Mouse (Mus musculus) Patski (cell line): ENCODE data around the gene Gm49711. TPM values are rescaled to one million over a fixed set of nuclear protein-coding genes. Genes with fewer than 3 reads are reported as not detected.

Source experiments
- ATAC-seq: fragments of 100-300 bp; one replicate; pipeline ENCODE4 v1.8.0; 2021
- CTCF ChIA-PET: fragments of 350-600 bp; sonication (Branson Sonifier 250); formaldehyde crosslinking; loops from one replicate; lab custom pipeline; 2022; ENCODE audit warnings: inconsistent platforms; lab: Charles Lee
- POLR2A ChIA-PET: fragments of 350-600 bp; sonication (Branson Sonifier 250); formaldehyde crosslinking; loops from one replicate; lab custom pipeline; 2022; ENCODE audit warnings: antibody characterized with exemption, inconsistent platforms; lab: Charles Lee
- DNase-seq: peaks from one replicate; pipeline ENCODE4 v3.0.0-alpha.2; 2011; ENCODE audit warnings: low read depth, low spot score
- H3K27me3 ChIP-seq: fragments of 371-371 bp; one replicate; pipeline ENCODE4 v1.5.1; 2021
- CTCF ChIP-seq: fragments of 100-300 bp; IDR thresholded peaks from one replicate; pipeline ENCODE4 v1.5.1; 2021
- in situ Hi-C: fragments of 300-500 bp; cut with MboI; formaldehyde crosslinking; loops from 3 replicates; pipeline ENCODE4 v1.11.1; 2018; ENCODE audit warnings: low pct_unique_long_range_greater_than_20kb, mixed read lengths
- polyA plus RNA-seq: library from polyadenylated mRNA; unstranded; gene quantifications from one replicate; pipeline ENCODE4 v1.2.3, GENCODE M21; 2021

Gene Gm49711
- polyA plus RNA-seq, 1 experiment from 2014 or later: 0.06 TPM

DNA sequence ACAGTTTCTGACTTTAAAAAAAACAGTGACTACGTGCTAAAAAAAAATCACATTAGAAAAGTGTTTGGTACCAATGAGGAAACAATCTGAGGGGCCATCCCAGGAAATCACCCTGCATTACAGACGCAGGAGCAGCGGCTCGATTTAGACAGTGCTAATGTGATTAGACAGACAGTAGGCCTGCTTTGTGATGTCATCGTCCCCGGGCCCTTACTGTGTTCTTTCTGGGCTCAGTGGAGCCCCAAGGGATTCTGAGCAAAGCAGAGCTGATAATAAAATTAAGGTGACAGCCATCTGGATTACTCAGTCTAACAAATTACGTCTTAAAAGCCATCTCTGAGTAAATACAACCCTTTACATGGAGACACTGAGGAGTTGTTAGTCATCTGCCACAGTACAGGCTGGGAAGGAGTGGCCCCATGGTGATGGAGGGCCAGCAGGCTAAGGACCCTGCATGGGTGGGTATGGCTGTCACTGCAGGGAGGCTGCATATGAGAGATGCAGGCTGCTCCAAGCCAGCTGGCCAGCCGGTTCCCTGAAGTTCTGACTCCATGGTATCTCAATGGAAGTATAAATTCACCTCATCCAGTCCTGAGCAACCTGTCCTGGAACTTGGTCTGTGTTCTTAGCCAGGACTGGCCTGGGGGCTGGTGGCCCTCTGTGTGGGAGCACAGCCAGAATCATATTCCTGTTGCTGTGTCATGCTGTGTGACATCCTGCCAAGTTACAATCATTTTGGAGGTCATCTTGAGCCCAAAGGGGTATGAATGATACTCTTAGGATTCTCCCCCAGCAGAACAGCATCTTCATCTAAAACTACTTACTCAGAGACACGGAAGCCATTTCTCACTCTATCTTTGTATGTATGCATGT is 59.5 kb downstream of the Gm49711 start:
- POLR2A ChIA-PET: no interaction called here
- no peaks in the 10 kb centered on the region for H3K27me3 ChIP-seq
- TF ChIP-seq CTCF: no peak
- in situ Hi-C loops: no loop called here
- no peak for ATAC-seq
- CTCF ChIA-PET: no interaction called here
- DNase-seq: no peak

DNA sequence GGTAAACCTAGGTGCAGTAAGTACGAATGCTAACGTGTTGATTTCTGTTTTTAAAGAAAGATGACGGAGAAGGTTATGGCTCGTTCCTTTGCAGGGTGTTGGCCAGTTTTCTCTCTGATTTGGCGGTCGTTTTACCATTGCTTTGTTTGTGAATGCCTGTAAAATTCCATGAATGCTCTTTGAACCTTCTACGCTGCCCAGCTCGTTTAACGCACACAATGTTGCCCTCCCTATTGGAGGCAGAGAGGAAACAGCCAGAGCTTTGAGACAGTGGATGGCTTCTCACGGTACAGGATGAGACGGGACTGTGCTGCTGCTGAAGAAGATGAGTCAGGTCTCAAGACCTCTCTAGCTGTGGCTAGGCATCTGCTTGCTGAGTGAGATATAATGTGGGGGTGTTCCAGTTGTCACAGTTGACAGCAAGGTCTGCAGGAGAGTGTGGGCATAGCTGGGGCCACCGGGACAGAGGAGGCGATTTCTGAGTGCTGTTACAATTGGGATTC is 60.9 kb downstream of the Gm49711 start:
- in situ Hi-C loops: no loop called here
- DNase-seq (no peak), ATAC-seq (no peak)
- POLR2A ChIA-PET: interaction anchor here (0.9 kb wide), 1 partner anchor 10 kb away, joined by 5 read pairs; no protein-coding TSS in a partner anchor
- no peak for TF ChIP-seq CTCF
- CTCF ChIA-PET: no interaction called here
- H3K27me3 ChIP-seq: no peaks in the 10 kb centered on the region

DNA sequence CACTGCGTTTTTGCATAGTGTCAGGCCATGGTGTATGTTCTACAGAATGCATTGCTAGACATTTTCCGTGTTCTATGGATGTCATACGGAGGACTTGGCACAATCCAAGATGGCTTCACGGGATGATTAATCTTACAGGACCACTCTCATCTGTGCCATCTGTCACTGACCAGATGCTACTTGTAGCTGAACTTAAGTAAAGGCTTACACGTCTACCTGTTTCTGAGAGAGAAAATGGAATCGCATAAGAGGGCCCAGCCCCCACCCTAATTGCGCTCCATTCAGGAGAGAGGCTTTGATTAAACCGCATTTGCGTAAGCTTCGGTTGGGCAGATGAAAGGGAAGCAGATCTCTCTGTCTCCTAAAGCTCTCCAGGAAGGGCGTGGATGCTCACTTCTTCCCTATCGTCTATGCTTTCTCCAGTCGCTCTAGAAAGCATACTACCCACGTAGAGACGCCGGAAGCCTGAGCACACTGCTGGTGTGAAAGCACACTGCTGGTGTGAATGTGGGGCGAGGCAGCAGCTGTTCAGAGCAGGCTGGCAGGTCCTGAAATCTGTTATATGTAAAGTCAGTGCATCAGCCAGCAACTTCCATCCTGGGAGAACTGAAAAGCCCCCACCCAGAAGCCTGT is 62.9 kb downstream of the Gm49711 start:
- no peaks in the 10 kb centered on the region for H3K27me3 ChIP-seq
- POLR2A ChIA-PET: no interaction called here
- no peak for ATAC-seq
- in situ Hi-C loops: no loop called here
- CTCF ChIA-PET: no interaction called here
- no peak for TF ChIP-seq CTCF
- DNase-seq: no peak

DNA sequence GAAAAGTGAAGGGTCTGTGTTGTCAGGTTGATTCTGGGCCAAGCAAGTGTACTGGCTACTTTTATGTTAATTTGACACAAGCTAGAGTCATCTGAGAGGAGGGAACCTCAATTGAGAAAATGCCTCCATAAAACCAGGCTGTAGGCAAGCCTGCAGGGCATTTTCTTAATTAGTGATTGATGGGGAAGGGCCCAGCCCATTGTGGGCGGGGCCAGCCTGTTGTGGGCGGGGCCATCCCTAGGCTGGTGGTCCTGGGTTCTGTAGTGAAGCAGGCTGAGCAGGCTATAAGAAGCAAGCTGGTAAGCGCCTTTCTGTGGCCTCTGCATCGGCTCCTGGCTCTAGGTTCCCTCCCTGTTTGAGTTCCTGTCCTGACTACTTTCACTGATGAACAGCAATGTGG is 69.1 kb downstream of the Gm49711 start:
- in situ Hi-C loops: no loop called here
- H3K27me3 ChIP-seq: no peaks in the 10 kb centered on the region
- POLR2A ChIA-PET: no interaction called here
- ATAC-seq (no peak), DNase-seq (no peak)
- CTCF ChIA-PET: no interaction called here
- no peak for TF ChIP-seq CTCF

DNA sequence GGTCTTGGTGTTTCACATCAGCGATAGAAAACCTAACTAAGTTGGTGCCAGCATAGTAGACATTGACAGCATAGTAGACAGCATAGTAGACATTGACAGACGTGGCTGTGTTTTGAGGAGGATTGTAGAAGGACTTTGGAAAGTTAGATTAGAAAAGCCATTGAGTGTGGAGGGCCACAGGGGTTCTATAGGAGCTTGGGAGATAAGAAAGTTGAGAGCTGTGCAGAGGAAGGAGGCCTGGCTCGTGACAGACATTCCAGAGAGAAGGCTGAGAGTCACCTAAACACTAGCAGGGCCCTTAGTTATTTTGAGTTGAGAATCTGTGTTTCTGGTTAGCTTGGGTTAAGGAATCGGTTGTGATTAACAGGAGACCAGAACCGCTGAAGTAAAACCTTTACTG is 69.5 kb downstream of the Gm49711 start:
- no peak for TF ChIP-seq CTCF
- CTCF ChIA-PET: no interaction called here
- ATAC-seq: no peak
- in situ Hi-C loops: no loop called here
- H3K27me3 ChIP-seq: no peaks in the 10 kb centered on the region
- POLR2A ChIA-PET: no interaction called here
- DNase-seq: no peak

DNA sequence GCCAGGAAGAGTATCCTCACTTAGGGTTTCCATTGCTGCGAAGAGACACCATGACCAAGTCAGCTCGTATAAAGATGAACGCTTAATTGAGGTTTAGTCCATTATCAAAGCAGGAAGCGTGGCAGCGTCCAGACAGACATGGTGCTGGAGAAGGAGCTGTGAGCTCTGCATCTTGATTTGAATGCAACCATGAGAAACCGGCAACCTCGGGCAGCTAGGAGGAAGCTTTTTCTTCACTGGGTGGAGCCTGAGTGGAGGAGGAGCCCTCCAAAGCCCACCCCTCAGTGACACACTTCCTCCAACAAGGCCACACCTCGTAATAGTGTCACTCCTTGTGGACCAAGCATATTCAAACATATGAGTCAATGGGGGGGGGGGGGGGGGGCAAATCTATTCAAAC is 71.7 kb downstream of the Gm49711 start:
- in situ Hi-C loops: no loop called here
- DNase-seq (no peak), ATAC-seq (no peak)
- TF ChIP-seq CTCF: no peak
- no peaks in the 10 kb centered on the region for H3K27me3 ChIP-seq
- POLR2A ChIA-PET: interaction anchor here (0.8 kb wide), 1 partner anchor 11 kb away, joined by 5 read pairs; no protein-coding TSS in a partner anchor
- CTCF ChIA-PET: no interaction called here

DNA sequence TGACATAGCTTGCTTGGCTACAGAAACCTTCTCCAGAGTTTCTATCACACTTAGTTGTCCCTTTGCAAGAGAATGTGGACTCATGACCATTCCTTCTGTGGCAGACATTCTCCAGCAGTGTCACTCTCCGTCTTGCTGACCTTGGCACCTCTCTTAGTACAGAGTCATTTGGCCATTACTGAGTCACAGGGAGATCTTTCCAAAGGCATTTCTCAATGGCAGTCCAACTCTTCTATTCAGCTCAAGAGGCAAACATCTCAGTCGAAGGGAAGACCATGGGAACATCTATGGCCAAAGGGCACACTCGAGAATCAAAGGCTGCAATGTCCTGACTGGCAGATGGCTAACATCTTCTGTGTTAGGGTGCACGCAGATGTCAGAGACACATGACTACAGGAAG is 74.4 kb downstream of the Gm49711 start:
- in situ Hi-C loops: no loop called here

DNA sequence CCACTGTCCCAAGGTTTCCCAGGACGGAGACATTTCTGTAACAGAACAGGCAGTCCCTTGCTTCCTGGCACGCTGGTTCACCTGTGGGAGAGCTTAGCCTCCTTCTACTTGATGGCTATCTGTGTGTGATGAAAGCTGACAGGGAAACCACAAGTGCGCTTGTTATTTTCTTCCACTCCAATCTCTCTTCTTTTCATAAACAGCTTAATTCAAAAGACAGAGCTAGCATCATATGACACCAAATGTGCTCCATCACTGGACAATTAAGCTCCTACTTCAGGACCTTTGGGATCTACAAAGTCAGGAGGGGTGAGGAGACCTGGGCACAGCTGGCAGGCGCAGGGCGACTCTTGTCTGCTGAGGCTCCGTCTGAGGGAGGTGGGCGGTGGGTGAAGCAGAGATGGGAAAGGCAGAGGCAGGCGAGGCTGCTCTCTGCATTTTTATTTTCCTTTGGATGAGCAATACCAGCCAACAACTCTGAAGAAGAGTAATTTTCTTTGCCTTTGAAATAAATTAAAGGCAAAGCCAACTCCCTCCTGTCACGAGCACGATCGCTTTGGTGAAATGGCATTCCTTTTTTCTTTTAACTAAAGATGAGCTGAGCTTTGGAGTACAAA is 76.1 kb downstream of the Gm49711 start:
- CTCF ChIA-PET: interaction anchor here (1.3 kb wide), 1 partner anchor 8 kb away, joined by 4 read pairs; no protein-coding TSS in a partner anchor
- no peak for ATAC-seq
- H3K27me3 ChIP-seq: no peaks in the 10 kb centered on the region
- in situ Hi-C loops: no loop called here
- TF ChIP-seq CTCF: no peak
- DNase-seq: no peak
- POLR2A ChIA-PET: interaction anchor here (1.2 kb wide), 1 partner anchor 9 kb away, joined by 3 read pairs; no protein-coding TSS in a partner anchor

More for the DNA sequence above, 74.4 kb downstream of the Gm49711 start:
- TF ChIP-seq CTCF: no peak
- ChIA-PET CTCF (interaction anchor here (1.7 kb wide), 1 partner anchor 154 kb away, joined by 4 read pairs; no protein-coding TSS in a partner anchor), POLR2A (no interaction called here)
- DNase-seq (no peak), ATAC-seq (no peak)
- H3K27me3 ChIP-seq: no peaks in the 10 kb centered on the region

DNA sequence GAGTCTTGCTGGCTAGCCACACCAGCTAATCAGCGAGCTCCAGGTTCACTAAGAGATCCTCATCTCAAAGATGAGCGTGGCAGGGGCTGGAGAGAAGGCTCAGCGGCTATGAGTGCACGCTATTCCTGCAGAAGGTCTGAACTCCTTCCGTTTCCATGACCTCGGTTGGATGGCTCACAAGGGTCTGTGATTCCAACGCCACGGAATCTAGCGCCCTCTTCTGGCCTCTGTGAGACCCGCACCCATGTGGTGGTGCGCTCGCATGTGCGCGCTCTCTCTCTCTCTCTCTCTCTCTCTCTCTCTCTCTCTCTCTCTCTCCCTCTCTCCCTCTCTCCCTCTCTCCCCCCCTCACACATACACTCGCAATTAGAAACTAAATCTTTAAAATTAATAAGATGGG is 78.2 kb downstream of the Gm49711 start:
- in situ Hi-C loops: no loop called here
- no peak for TF ChIP-seq CTCF
- POLR2A ChIA-PET: no interaction called here
- DNase-seq (no peak), ATAC-seq (no peak)
- no peaks in the 10 kb centered on the region for H3K27me3 ChIP-seq
- CTCF ChIA-PET: no interaction called here

DNA sequence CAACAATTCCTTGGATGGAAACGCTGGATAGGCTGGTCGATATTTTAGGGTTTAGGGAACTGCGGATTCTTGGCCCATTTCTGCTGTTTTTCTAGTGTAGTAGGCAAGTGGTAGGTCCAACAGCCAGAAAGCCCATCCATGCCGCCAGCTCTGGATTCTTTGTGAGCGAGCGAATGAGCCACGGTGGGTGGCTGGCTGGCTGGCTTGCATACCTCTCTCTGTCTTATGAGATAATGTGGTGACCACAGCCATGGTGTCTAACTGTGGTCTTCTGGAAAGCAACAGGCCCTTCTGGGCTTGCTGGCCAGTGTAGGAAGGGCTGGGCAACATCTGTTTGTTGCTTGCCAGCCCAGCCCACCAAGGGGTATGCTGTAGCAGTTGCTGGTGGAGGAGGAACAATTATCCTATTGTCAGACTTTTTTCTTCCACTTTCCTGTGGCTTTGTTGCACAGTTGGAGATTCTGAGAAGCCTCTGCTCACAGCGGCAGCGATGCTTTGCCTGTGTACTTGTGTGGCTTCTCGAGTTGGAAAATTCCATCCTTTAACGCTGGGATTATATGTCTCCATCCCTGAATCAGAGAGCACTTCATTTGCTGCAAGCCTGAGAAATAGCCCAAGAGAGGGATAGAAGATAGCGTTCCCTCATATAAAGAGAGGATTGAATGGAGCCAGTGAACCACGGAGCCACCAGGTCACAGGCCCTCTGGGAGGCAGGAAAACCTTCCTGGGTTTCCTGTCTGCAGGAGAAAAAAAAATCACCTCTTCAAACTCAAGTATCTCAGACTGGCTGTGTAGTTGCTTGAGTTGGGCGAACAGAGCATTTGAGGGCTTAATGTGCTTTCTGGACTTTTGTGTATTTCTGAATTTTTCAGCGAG is 81.5 kb downstream of the Gm49711 start:
- ChIA-PET CTCF (no interaction called here), POLR2A (no interaction called here)
- peak; percentile 69 for ATAC-seq
- in situ Hi-C loops: no loop called here
- TF ChIP-seq CTCF: no peak
- peak; percentile 33 for DNase-seq
- H3K27me3 ChIP-seq: no peaks in the 10 kb centered on the region
